9 mouse cellular contexts compared by ENCODE assay signal in genomic region chr11:37532476-37532875, GRCm38 (mm10).
DNase-seq lines count a peak whose midpoint lies in the region; ATAC-seq and TF ChIP-seq lines count a peak whose summit lies in the region.
"Had no signal": no experiment of that assay in that cellular context is flagged by ENCODE, and none has a peak within 500 bp of the region (broad histone marks: within the 10 kb centered on the region; RNA-seq: fewer than 3 reads in every experiment).

No protein-coding gene starts in this region.

- H3K27ac ChIP-seq in hindbrain, embryonic 14.5 days, result no peak overlapping the region
- H3K27ac ChIP-seq in hindbrain, embryonic 10.5 days, result no peak overlapping the region
- no peak overlapping the region for H3K27ac ChIP-seq in heart, embryonic 16.5 days (ENCODE audit: low read length)
- no peak overlapping the region for H3K27ac ChIP-seq in limb, embryonic 14.5 days (replicated peaks; ENCODE audit: low read depth, low read length)
- H3K27ac ChIP-seq in hindbrain, embryonic 16.5 days (ENCODE audit: low read depth, low read length), result no peak overlapping the region

- no peak for TF ChIP-seq POLR2A in limb, embryonic 14.5 days (IDR thresholded peaks at IDR 0.05; ENCODE audit: borderline replicate concordance, extremely low read depth, insufficient read depth, insufficient read length)

- no peaks in the 10 kb centered on the region for H3K9me3 ChIP-seq in hindbrain, embryonic 14.5 days (ENCODE audit: control insufficient read depth, low read length)
- no peaks in the 10 kb centered on the region for H3K9me3 ChIP-seq in hindbrain, embryonic 10.5 days
- no peaks in the 10 kb centered on the region for H3K9me3 ChIP-seq in heart, embryonic 16.5 days (replicated peaks; ENCODE audit: control insufficient read depth, low read length)
- no peaks in the 10 kb centered on the region for H3K9me3 ChIP-seq in limb, embryonic 14.5 days (ENCODE audit: control insufficient read depth, low read length)
- H3K9me3 ChIP-seq in hindbrain, embryonic 16.5 days (ENCODE audit: control insufficient read depth, low read length), result no peaks in the 10 kb centered on the region

- no peak for ATAC-seq in hindbrain, embryonic 14.5 days (ENCODE audit: low FRiP score)
- ATAC-seq in heart, embryonic 16.5 days (replicated peaks; ENCODE audit: extremely low read depth, insufficient read depth, low FRiP score), result 0 out of 2 replicates have a peak, but pooled peaks have one; percentile 63
- no peak; the same call in 1 of the 2 replicates for ATAC-seq in limb, embryonic 14.5 days (ENCODE audit: low FRiP score, low read depth)
- ATAC-seq in hindbrain, embryonic 16.5 days, result no peak

- 45% methylated on average over 2 of the region's 2 CpGs for WGBS in hindbrain, embryonic 14.5 days
- WGBS in hindbrain, embryonic 10.5 days, result 62% methylated on average over 2 of the region's 2 CpGs
- 5% methylated on average over 2 of the region's 2 CpGs for WGBS in heart, embryonic 16.5 days
- WGBS in limb, embryonic 14.5 days, result 31% methylated on average over 2 of the region's 2 CpGs
- WGBS in hindbrain, embryonic 16.5 days, result 62% methylated on average over 2 of the region's 2 CpGs

- H3K9ac ChIP-seq in hindbrain, embryonic 14.5 days, result no peak overlapping the region
- no peak overlapping the region for H3K9ac ChIP-seq in heart, embryonic 16.5 days (ENCODE audit: low read length)
- no peak overlapping the region for H3K9ac ChIP-seq in limb, embryonic 14.5 days (ENCODE audit: low read depth, low read length, severe bottlenecking)
- no peak overlapping the region for H3K9ac ChIP-seq in hindbrain, embryonic 16.5 days (ENCODE audit: low read depth, low read length)

- no peaks in the 10 kb centered on the region for H3K4me1 ChIP-seq in hindbrain, embryonic 14.5 days (replicated peaks; ENCODE audit: control insufficient read depth, insufficient read depth, low read length)
- H3K4me1 ChIP-seq in hindbrain, embryonic 10.5 days (replicated peaks), result peaks cover 20% of the 10 kb centered on the region
- no peaks in the 10 kb centered on the region for H3K4me1 ChIP-seq in heart, embryonic 16.5 days (ENCODE audit: control insufficient read depth, insufficient read depth, low read length)
- H3K4me1 ChIP-seq in limb, embryonic 14.5 days (ENCODE audit: control insufficient read depth, insufficient read depth, low read length), result peaks cover 2% of the 10 kb centered on the region; the same call in 1 of the 2 replicates
- H3K4me1 ChIP-seq in hindbrain, embryonic 16.5 days (ENCODE audit: control insufficient read depth, insufficient read depth, low read depth, low read length), result no peaks in the 10 kb centered on the region

- H3K4me3 ChIP-seq in hindbrain, embryonic 14.5 days (replicated peaks; ENCODE audit: low read length), result no peak overlapping the region
- no peak overlapping the region for H3K4me3 ChIP-seq in hindbrain, embryonic 10.5 days
- no peak overlapping the region for H3K4me3 ChIP-seq in heart, embryonic 16.5 days (ENCODE audit: low read length)
- no peak overlapping the region for H3K4me3 ChIP-seq in limb, embryonic 14.5 days (replicated peaks; ENCODE audit: low read length)
- no peak overlapping the region for H3K4me3 ChIP-seq in hindbrain, embryonic 16.5 days (ENCODE audit: low read length)

- intact Hi-C loops in gastrocnemius, postnatal 14 days (cut with DNase I; ENCODE audit: low total_unique reads), result no loop called here

- H3K36me3 ChIP-seq in hindbrain, embryonic 14.5 days (replicated peaks; ENCODE audit: control insufficient read depth, insufficient read depth), result no peaks in the 10 kb centered on the region
- H3K36me3 ChIP-seq in hindbrain, embryonic 10.5 days, result no peaks in the 10 kb centered on the region
- H3K36me3 ChIP-seq in heart, embryonic 16.5 days (ENCODE audit: control insufficient read depth, insufficient read depth), result no peaks in the 10 kb centered on the region
- H3K36me3 ChIP-seq in limb, embryonic 14.5 days (ENCODE audit: control insufficient read depth, insufficient read depth, low read length), result no peaks in the 10 kb centered on the region
- no peaks in the 10 kb centered on the region for H3K36me3 ChIP-seq in hindbrain, embryonic 16.5 days (ENCODE audit: control insufficient read depth, insufficient read depth, low read length)

- H3K27me3 ChIP-seq in hindbrain, embryonic 14.5 days (ENCODE audit: control insufficient read depth, insufficient read depth, low read length), result no peaks in the 10 kb centered on the region
- no peaks in the 10 kb centered on the region for H3K27me3 ChIP-seq in hindbrain, embryonic 10.5 days (ENCODE audit: insufficient read depth, poor library complexity, severe bottlenecking)
- no peaks in the 10 kb centered on the region for H3K27me3 ChIP-seq in heart, embryonic 16.5 days (ENCODE audit: control insufficient read depth, insufficient read depth, low read length)
- H3K27me3 ChIP-seq in limb, embryonic 14.5 days (ENCODE audit: control insufficient read depth, insufficient read depth, low read length), result no peaks in the 10 kb centered on the region
- no peaks in the 10 kb centered on the region for H3K27me3 ChIP-seq in hindbrain, embryonic 16.5 days (replicated peaks; ENCODE audit: control insufficient read depth, insufficient read depth, low read length)

- no peak overlapping the region for H3K4me2 ChIP-seq in hindbrain, embryonic 14.5 days (replicated peaks)
- H3K4me2 ChIP-seq in heart, embryonic 16.5 days (ENCODE audit: low read depth, low read length), result no peak overlapping the region
- H3K4me2 ChIP-seq in limb, embryonic 14.5 days (replicated peaks; ENCODE audit: low read depth, low read length, severe bottlenecking), result no peak overlapping the region
- H3K4me2 ChIP-seq in hindbrain, embryonic 16.5 days (ENCODE audit: low read length), result no peak overlapping the region

- DNase-seq in hindbrain, embryonic 14.5 days (ENCODE audit: low spot score), result peak; percentile 45
- no peak for DNase-seq in hindbrain, embryonic 10.5 days (ENCODE audit: low spot score)
- DNase-seq in gastrocnemius, postnatal 14 days, result peak; percentile 9
- DNase-seq in limb, embryonic 14.5 days (ENCODE audit: low spot score), result peak; percentile 60
- DNase-seq in frontal cortex, postnatal 25 days (ENCODE audit: low spot score in 2 of 2), result no peak
- DNase-seq in adipocyte (ENCODE audit: low spot score), result no peak
- DNase-seq: cerebellum, adult 2 months had no signal

Comparison
In these comparisons a context has a peak if more than half of its experiments do, and no peak if none do; other contexts are left out.
1. DNase-seq: peak in hindbrain, embryonic 14.5 days (single experiment), gastrocnemius, postnatal 14 days (single experiment) and limb, embryonic 14.5 days (single experiment); none in hindbrain, embryonic 10.5 days (single experiment), frontal cortex, postnatal 25 days (0 of 2) and adipocyte (single experiment).